Mouse (Mus musculus): ENCODE results near the gene Sult1b1. TPM values are rescaled to one million over a fixed set of nuclear protein-coding genes. Genes with fewer than 3 reads are reported as not detected.
"Not testable (repeated sequence)": the region's sequence is repeated elsewhere in the genome, so short reads cannot be mapped to it uniquely, and the experiment has no call there.

Gene Sult1b1
- polyA plus RNA-seq, 1 experiment from 2014 or later = 43.0 TPM

DNA sequence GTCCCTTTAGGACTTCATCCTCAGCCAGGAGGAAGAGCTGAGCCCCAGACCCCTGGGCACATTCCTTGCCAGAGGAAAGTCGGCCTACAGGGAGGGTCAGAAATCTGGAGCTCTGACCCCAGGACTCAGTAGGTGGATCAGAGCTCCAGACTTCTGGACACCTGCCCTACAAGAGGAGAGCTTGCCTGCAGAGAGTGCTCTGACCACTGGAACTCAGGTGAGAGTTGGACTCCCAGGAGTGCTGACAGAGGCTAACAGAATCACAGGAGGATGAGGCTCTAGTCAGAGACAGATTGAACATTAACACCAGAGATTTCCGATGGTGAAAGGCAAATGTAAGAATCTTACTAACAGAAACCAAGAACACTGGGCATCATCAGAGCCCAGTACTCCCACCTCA lies 14.4 kb downstream of the Sult1b1 start:
- not testable (repeated sequence) for H3K9me3 ChIP-seq; H3K27me3 ChIP-seq (replicated peaks); H3K36me3 ChIP-seq; H3K4me2 ChIP-seq (replicated peaks); H3K9ac ChIP-seq; ATAC-seq; H3K27ac ChIP-seq; H3K4me3 ChIP-seq (replicated peaks); H3K4me1 ChIP-seq (replicated peaks)
- WGBS = 89% methylated on average over 2 of the region's 2 CpGs

DNA sequence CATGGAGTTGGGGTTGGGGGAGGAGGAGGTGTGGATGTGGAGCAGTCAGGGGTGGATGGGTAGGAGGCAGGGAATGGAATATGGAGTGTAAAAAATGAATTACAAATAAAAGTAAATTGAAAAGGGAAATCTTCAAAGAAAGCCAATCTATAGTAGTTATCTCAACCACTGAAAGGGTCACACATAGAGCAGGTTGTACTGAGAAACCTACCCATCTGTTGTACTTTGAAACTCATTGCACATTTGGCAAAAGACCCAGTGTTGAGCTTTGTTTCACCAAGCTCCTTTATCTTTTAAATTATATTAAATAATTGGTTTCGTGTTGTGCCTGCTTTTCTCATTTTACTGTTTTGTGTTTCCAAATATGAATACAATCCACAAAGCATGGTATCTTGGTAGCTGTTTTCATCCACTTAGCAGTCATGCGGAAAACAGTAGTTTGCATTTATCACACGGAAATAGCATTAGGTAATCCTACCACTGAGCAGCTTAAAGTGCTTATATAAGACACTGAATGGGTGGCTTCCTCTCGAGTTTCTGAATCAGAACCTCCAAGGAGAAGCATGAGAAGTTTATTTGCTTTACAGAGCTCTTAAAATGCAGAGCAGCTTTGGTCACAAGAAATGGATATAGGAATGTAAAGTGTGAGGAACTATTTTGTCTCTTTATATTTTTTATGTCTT lies 32.1 kb downstream of the Sult1b1 start:
- no peak for ATAC-seq
- Histone ChIP-seq H3K4me3 (replicated peaks) (no peak overlapping the region), H3K27me3 (replicated peaks) (no peaks in the 10 kb centered on the region), H3K4me1 (replicated peaks) (no peaks in the 10 kb centered on the region), H3K36me3 (no peaks in the 10 kb centered on the region), H3K9me3 (no peaks in the 10 kb centered on the region), H3K4me2 (replicated peaks) (no peak overlapping the region), H3K9ac (no peak overlapping the region), H3K27ac (no peak overlapping the region)
- 64% methylated on average over 4 of the region's 4 CpGs for WGBS

GRCm38 (mm10) chr5:87502687-87503086 lies 35.3 kb downstream of the Sult1b1 start:
- H3K36me3 ChIP-seq = no peaks in the 10 kb centered on the region
- WGBS = 83% methylated on average over 1 of the region's 1 CpGs
- no peak overlapping the region for H3K4me2 ChIP-seq (replicated peaks)
- H3K4me1 ChIP-seq (replicated peaks) = no peaks in the 10 kb centered on the region
- no peak overlapping the region for H3K9ac ChIP-seq
- no peak overlapping the region for H3K27ac ChIP-seq
- H3K9me3 ChIP-seq = no peaks in the 10 kb centered on the region
- no peaks in the 10 kb centered on the region for H3K27me3 ChIP-seq (replicated peaks)
- H3K4me3 ChIP-seq (replicated peaks) = no peak overlapping the region
- ATAC-seq = no peak

GRCm38 (mm10) chr5:87499341-87499740 lies 38.7 kb downstream of the Sult1b1 start:
- Histone ChIP-seq H3K36me3 (no peaks in the 10 kb centered on the region), H3K4me3 (replicated peaks) (no peak overlapping the region), H3K27ac (no peak overlapping the region), H3K4me1 (replicated peaks) (no peaks in the 10 kb centered on the region), H3K9me3 (no peaks in the 10 kb centered on the region), H3K9ac (no peak overlapping the region), H3K27me3 (replicated peaks) (no peaks in the 10 kb centered on the region), H3K4me2 (replicated peaks) (no peak overlapping the region)
- no peak for ATAC-seq

- Histone ChIP-seq H3K4me1 (replicated peaks) (no peaks in the 10 kb centered on the region), H3K9me3 (no peaks in the 10 kb centered on the region), H3K36me3 (no peaks in the 10 kb centered on the region), H3K9ac (no peak overlapping the region), H3K27ac (no peak overlapping the region), H3K4me3 (replicated peaks) (no peak overlapping the region), H3K27me3 (replicated peaks) (no peaks in the 10 kb centered on the region), H3K4me2 (replicated peaks) (no peak overlapping the region)
- no peak for ATAC-seq
Observed at GRCm38 (mm10) chr5:87498936-87499335, 39.1 kb downstream of the Sult1b1 start.

DNA sequence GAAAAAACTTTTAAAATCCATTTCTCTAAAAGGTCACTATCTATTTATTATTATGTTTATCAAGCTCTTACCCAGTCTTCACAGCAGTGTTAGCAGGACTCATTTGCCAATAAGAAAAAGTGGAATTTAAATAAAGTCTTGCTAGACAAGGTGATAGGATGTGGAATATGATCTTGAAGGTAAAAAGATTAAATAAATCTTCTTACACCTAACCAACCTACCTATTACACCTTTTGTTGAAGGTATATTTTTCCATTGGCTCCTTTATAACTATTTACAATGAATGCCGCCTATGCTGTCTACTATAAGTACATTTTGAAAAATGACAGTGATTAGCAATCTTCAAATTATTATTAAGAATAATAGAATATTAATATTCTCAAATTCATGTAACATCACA lies 47.2 kb downstream of the Sult1b1 start, which contains the start of gene Ugt2a1:
Gene Ugt2a1, minus strand, starts transcription at position 101 of the 400 bp plus-strand sequence.
- no peak within 1 kb of the TSS for H3K9ac ChIP-seq
- H3K4me3 ChIP-seq (replicated peaks) = no peak within 1 kb of the TSS
- no peaks in the 10 kb centered on the region for H3K27me3 ChIP-seq (replicated peaks)
- WGBS = 80% methylated on average over 1 of the region's 1 CpGs
- H3K4me2 ChIP-seq (replicated peaks) = no peak within 1 kb of the TSS
- ATAC-seq = no peak
- no peaks in the 10 kb centered on the region for H3K36me3 ChIP-seq
- no peaks in the 10 kb centered on the region for H3K4me1 ChIP-seq (replicated peaks)
- H3K9me3 ChIP-seq = no peaks in the 10 kb centered on the region
- H3K27ac ChIP-seq = no peak within 1 kb of the TSS

DNA sequence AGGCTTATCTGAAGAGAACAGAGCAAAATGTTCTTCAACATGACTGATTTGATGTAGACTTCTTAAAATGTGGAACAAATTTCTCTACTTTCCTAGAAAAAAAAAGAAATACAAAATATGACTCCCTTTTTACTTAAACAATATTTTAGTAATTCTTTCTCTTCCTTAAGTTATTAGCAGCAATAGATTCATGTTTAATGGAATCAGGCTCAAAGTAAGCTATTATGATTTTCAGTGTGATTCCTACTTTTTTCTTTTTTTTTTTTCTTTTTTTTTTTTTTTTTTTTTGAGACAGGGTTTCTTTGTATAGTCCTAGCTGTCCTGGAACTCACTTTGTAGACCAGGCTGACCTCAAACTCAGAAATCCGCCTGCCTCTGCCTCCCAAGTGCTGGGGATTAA lies 51.3 kb downstream of the Sult1b1 start, which contains the start of gene Gm43638:
Gene Gm43638, minus strand, starts transcription at position 101 of the 400 bp plus-strand sequence.
- not testable (repeated sequence) for H3K9ac ChIP-seq; H3K4me3 ChIP-seq (replicated peaks); ATAC-seq; H3K36me3 ChIP-seq; H3K27me3 ChIP-seq (replicated peaks); H3K27ac ChIP-seq; H3K4me1 ChIP-seq (replicated peaks); H3K4me2 ChIP-seq (replicated peaks); H3K9me3 ChIP-seq
- WGBS = 88% methylated on average over 1 of the region's 1 CpGs

DNA sequence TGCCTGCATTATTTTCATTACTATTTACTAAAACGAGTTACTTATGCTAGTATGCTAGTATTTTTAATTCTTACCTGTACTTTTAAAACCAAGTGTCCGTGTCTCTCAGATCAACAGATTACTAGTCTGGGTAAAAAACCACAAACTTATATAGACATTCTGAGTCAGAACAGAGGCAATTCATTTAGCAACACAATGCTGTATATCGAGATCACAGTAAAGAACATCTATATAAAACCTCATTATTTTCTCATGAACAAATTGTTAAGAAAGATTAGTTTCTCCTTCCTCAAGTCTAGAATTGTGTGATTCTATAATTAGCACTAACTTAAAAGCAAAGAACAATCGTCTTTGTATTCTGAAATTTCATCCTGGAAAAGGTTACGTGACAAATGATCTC lies 55.8 kb downstream of the Sult1b1 start, which contains the start of gene Ugt2a2:
Gene Ugt2a2, minus strand, starts transcription at position 101 of the 400 bp plus-strand sequence.
- H3K9me3 ChIP-seq = no peaks in the 10 kb centered on the region
- 83% methylated on average over 5 of the region's 5 CpGs for WGBS

More for the DNA sequence above, 55.8 kb downstream of the Sult1b1 start, which contains the start of gene Ugt2a2:
- H3K36me3 ChIP-seq = no peaks in the 10 kb centered on the region
- H3K27me3 ChIP-seq (replicated peaks) = no peaks in the 10 kb centered on the region
- no peak within 1 kb of the TSS for H3K4me2 ChIP-seq (replicated peaks)
- H3K4me1 ChIP-seq (replicated peaks) = no peaks in the 10 kb centered on the region
- H3K9ac ChIP-seq = no peak within 1 kb of the TSS
- H3K27ac ChIP-seq = no peak within 1 kb of the TSS
- no peak for ATAC-seq
- no peak within 1 kb of the TSS for H3K4me3 ChIP-seq (replicated peaks)

Other genes starting within 250 kb of the Sult1b1 start
- gene Ugt2a3, start 201.0 kb downstream of the Sult1b1 start, polyA plus RNA-seq (2015; fragmentation: Nextera tagmentation; extraction: Ambion mirVana) = 3.1 and 3.6 TPM in 2 replicates
- gene Ugt2b38, start 114.0 kb downstream of the Sult1b1 start, polyA plus RNA-seq (2015; fragmentation: Nextera tagmentation; extraction: Ambion mirVana) = not detected in 2 replicates
- gene Ugt2a2, start 55.9 kb downstream of the Sult1b1 start, polyA plus RNA-seq (2015; fragmentation: Nextera tagmentation; extraction: Ambion mirVana) = not detected in 2 replicates
- not detected in 2 replicates for gene Gm43638, start 51.4 kb downstream of the Sult1b1 start, polyA plus RNA-seq (2015; fragmentation: Nextera tagmentation; extraction: Ambion mirVana)
- not detected in 2 replicates for gene Ugt2a1, start 47.3 kb downstream of the Sult1b1 start, polyA plus RNA-seq (2015; fragmentation: Nextera tagmentation; extraction: Ambion mirVana)
- gene Sult1d1, start 30.8 kb upstream of the Sult1b1 start, polyA plus RNA-seq (2015; fragmentation: Nextera tagmentation; extraction: Ambion mirVana) = 43.6 and 56.5 TPM in 2 replicates
- not detected in 2 replicates for gene Sult1e1, start 53.4 kb upstream of the Sult1b1 start, polyA plus RNA-seq (2015; fragmentation: Nextera tagmentation; extraction: Ambion mirVana)
- gene Csn1s1, start 128.0 kb upstream of the Sult1b1 start, polyA plus RNA-seq (2015; fragmentation: Nextera tagmentation; extraction: Ambion mirVana) = not detected in 2 replicates
- gene Csn2, start 161.4 kb upstream of the Sult1b1 start, polyA plus RNA-seq (2015; fragmentation: Nextera tagmentation; extraction: Ambion mirVana) = not detected in 2 replicates
- gene Csn1s2a, start 236.4 kb upstream of the Sult1b1 start, polyA plus RNA-seq (2015; fragmentation: Nextera tagmentation; extraction: Ambion mirVana) = not detected in 2 replicates